Mouse (Mus musculus) neural tube, embryonic 14.5 days (tissue): ENCODE measurements at regions not wholly inside any gene's neighbourhood (a gene's known extent, or its start where the extent isn't known, plus 50 kb on each side); places are given as distances from the start of the nearest gene placed in this dataset.

ENCODE experiments used
- ATAC-seq: fragments of 200-750 bp; cut with Nextera tagmentation; 2 replicates; pipeline ENCODE4 v1.8.0; 2017; ENCODE audit warnings: low read depth, mild to moderate bottlenecking, moderate TSS enrichment, moderate library complexity
- H3K27ac ChIP-seq: fragments of 300-500 bp; sonication (generic); 2 replicates; pipeline ENCODE4 v1.5.1; 2014; ENCODE audit warnings: low read depth, mild to moderate bottlenecking, control low read depth, low read length, moderate library complexity, mixed read lengths
- H3K27me3 ChIP-seq: fragments of 300-500 bp; sonication (generic); 2 replicates; pipeline ENCODE4 v1.6.1; 2014; ENCODE audit warnings: low read length; ENCODE audit not compliant: control insufficient read depth, insufficient read depth
- H3K36me3 ChIP-seq: fragments of 300-500 bp; sonication (generic); 2 replicates; pipeline ENCODE4 v1.6.1; 2014; ENCODE audit warnings: low read length, mixed read lengths; ENCODE audit not compliant: control insufficient read depth, insufficient read depth
- H3K4me1 ChIP-seq: fragments of 300-500 bp; sonication (generic); 2 replicates; pipeline ENCODE4 v1.6.1; 2014; ENCODE audit warnings: low read length; ENCODE audit not compliant: control insufficient read depth, insufficient read depth
- H3K4me2 ChIP-seq: fragments of 300-500 bp; sonication (generic); 2 replicates; pipeline ENCODE4 v1.6.1; 2014; ENCODE audit warnings: mild to moderate bottlenecking, low read depth, low read length, control low read depth
- H3K4me3 ChIP-seq: fragments of 300-500 bp; sonication (generic); 2 replicates; pipeline ENCODE4 v1.5.1; 2014; ENCODE audit warnings: low read depth, low read length, control low read depth, mixed read lengths
- H3K9ac ChIP-seq: fragments of 300-500 bp; sonication (generic); replicated peaks from 2 replicates; pipeline ENCODE4 v1.6.1; 2014; ENCODE audit warnings: low read depth, mild to moderate bottlenecking, control low read depth, low read length, mixed read lengths
- H3K9me3 ChIP-seq: fragments of 300-500 bp; sonication (generic); 2 replicates; pipeline ENCODE4 v1.6.1; 2016; ENCODE audit warnings: low read length; ENCODE audit not compliant: control insufficient read depth
- WGBS: fragments of 180-500 bp; shearing (Covaris S2); extraction: QIAGEN DNeasy Blood & Tissue Kit; methylation state at CpG from one replicate; pipeline ENCODE4 v1.1.7; 2014; 5-methylcytosine and 5-hydroxymethylcytosine counted together

- H3K4me2 ChIP-seq: no peak overlapping the region
- H3K4me3 ChIP-seq: no peak overlapping the region
- ATAC-seq: peak; percentile 70
- H3K36me3 ChIP-seq: no peaks in the 10 kb centered on the region
- no peaks in the 10 kb centered on the region; the same call in 1 of the 2 replicates for H3K4me1 ChIP-seq
- no peak overlapping the region for H3K9ac ChIP-seq
- WGBS: 26% methylated on average over 13 of the region's 13 CpGs
- H3K9me3 ChIP-seq: no peaks in the 10 kb centered on the region
- H3K27me3 ChIP-seq: no peaks in the 10 kb centered on the region
- H3K27ac ChIP-seq: peak overlapping the region; percentile 40; the same call in 1 of the 2 replicates
These were observed 498.8 kb upstream of the Btbd3 start for GRCm38 (mm10) chr2:137757231-137758212.

- ATAC-seq: no peak
- H3K27me3 ChIP-seq: no peaks in the 10 kb centered on the region
- no peak overlapping the region for H3K4me3 ChIP-seq
- 8% methylated on average over 3 of the region's 3 CpGs for WGBS
- no peak overlapping the region for H3K27ac ChIP-seq
- H3K4me2 ChIP-seq: no peak overlapping the region
- H3K9ac ChIP-seq: no peak overlapping the region
- H3K36me3 ChIP-seq: no peaks in the 10 kb centered on the region
- H3K4me1 ChIP-seq: no peaks in the 10 kb centered on the region; the same call in 1 of the 2 replicates
- H3K9me3 ChIP-seq: no peaks in the 10 kb centered on the region
These were observed 500.1 kb upstream of the Btbd3 start for GRCm38 (mm10) chr2:137756220-137756619.

- no peaks in the 10 kb centered on the region for H3K27me3 ChIP-seq
- H3K36me3 ChIP-seq: no peaks in the 10 kb centered on the region
- H3K9me3 ChIP-seq: no peaks in the 10 kb centered on the region
- no peak overlapping the region for H3K4me3 ChIP-seq
- ATAC-seq: no peak
- WGBS: 67% methylated on average over 3 of the region's 3 CpGs
- H3K27ac ChIP-seq: no peak overlapping the region
- no peak overlapping the region for H3K9ac ChIP-seq
- H3K4me2 ChIP-seq: no peak overlapping the region
- no peaks in the 10 kb centered on the region; the same call in 1 of the 2 replicates for H3K4me1 ChIP-seq
These were observed 501.9 kb upstream of the Btbd3 start for GRCm38 (mm10) chr2:137754481-137754880.

GRCm38 (mm10) chr2:137732410-137732809 is 524.0 kb upstream of the Btbd3 start:
- no peaks in the 10 kb centered on the region for H3K4me1 ChIP-seq
- H3K27ac ChIP-seq: no peak overlapping the region
- no peak overlapping the region for H3K4me2 ChIP-seq
- H3K9ac ChIP-seq: no peak overlapping the region
- no peaks in the 10 kb centered on the region for H3K36me3 ChIP-seq
- H3K27me3 ChIP-seq: no peaks in the 10 kb centered on the region
- no peak overlapping the region for H3K4me3 ChIP-seq
- 27% methylated on average over 2 of the region's 2 CpGs for WGBS
- no peaks in the 10 kb centered on the region for H3K9me3 ChIP-seq
- peak; percentile 67; the same call in 1 of the 2 replicates for ATAC-seq

GRCm38 (mm10) chr2:137730472-137730931 is 525.9 kb upstream of the Btbd3 start:
- no peak overlapping the region for H3K27ac ChIP-seq
- no peak overlapping the region for H3K9ac ChIP-seq
- H3K4me2 ChIP-seq: no peak overlapping the region
- no peaks in the 10 kb centered on the region for H3K9me3 ChIP-seq
- no peaks in the 10 kb centered on the region for H3K36me3 ChIP-seq
- 57% methylated on average over 12 of the region's 12 CpGs for WGBS
- no peak; the same call in 1 of the 2 replicates for ATAC-seq
- H3K4me3 ChIP-seq: no peak overlapping the region
- no peaks in the 10 kb centered on the region for H3K27me3 ChIP-seq
- H3K4me1 ChIP-seq: no peaks in the 10 kb centered on the region

- ATAC-seq: 0 out of 2 replicates have a peak, but pooled peaks have one; percentile 19
- Histone ChIP-seq H3K4me2 (no peak overlapping the region), H3K9ac (no peak overlapping the region), H3K9me3 (no peaks in the 10 kb centered on the region), H3K27ac (no peak overlapping the region), H3K4me1 (no peaks in the 10 kb centered on the region), H3K36me3 (no peaks in the 10 kb centered on the region), H3K27me3 (no peaks in the 10 kb centered on the region), H3K4me3 (no peak overlapping the region)
- WGBS: 53% methylated on average over 6 of the region's 6 CpGs
These were observed 526.5 kb upstream of the Btbd3 start for GRCm38 (mm10) chr2:137729871-137730270.

GRCm38 (mm10) chr2:137729207-137729606 is 527.2 kb upstream of the Btbd3 start:
- Histone ChIP-seq H3K27me3 (no peaks in the 10 kb centered on the region), H3K4me2 (no peak overlapping the region), H3K36me3 (no peaks in the 10 kb centered on the region), H3K9me3 (no peaks in the 10 kb centered on the region), H3K9ac (no peak overlapping the region), H3K27ac (no peak overlapping the region), H3K4me1 (no peaks in the 10 kb centered on the region), H3K4me3 (no peak overlapping the region)
- ATAC-seq: no peak
- 34% methylated on average over 4 of the region's 4 CpGs for WGBS

GRCm38 (mm10) chr2:137723651-137724050 is 532.7 kb upstream of the Btbd3 start:
- Histone ChIP-seq H3K9ac (no peak overlapping the region), H3K4me1 (no peaks in the 10 kb centered on the region), H3K27ac (no peak overlapping the region), H3K9me3 (no peaks in the 10 kb centered on the region), H3K27me3 (no peaks in the 10 kb centered on the region), H3K4me3 (no peak overlapping the region), H3K4me2 (no peak overlapping the region), H3K36me3 (no peaks in the 10 kb centered on the region)
- 98% methylated on average over 1 of the region's 1 CpGs for WGBS
- ATAC-seq: no peak

- Histone ChIP-seq H3K9ac (no peak overlapping the region), H3K27ac (no peak overlapping the region), H3K36me3 (no peaks in the 10 kb centered on the region), H3K4me3 (no peak overlapping the region), H3K27me3 (no peaks in the 10 kb centered on the region), H3K9me3 (no peaks in the 10 kb centered on the region), H3K4me2 (no peak overlapping the region), H3K4me1 (no peaks in the 10 kb centered on the region)
- WGBS: 83% methylated on average over 7 of the region's 7 CpGs
- no peak for ATAC-seq
These were observed 534.5 kb upstream of the Btbd3 start for GRCm38 (mm10) chr2:137721767-137722424.
